Mouse (Mus musculus): ENCODE measurements at regions not wholly inside any gene's neighbourhood (a gene's known extent, or its start where the extent isn't known, plus 50 kb on each side); places are given as distances from the start of the nearest gene placed in this dataset.

DNA sequence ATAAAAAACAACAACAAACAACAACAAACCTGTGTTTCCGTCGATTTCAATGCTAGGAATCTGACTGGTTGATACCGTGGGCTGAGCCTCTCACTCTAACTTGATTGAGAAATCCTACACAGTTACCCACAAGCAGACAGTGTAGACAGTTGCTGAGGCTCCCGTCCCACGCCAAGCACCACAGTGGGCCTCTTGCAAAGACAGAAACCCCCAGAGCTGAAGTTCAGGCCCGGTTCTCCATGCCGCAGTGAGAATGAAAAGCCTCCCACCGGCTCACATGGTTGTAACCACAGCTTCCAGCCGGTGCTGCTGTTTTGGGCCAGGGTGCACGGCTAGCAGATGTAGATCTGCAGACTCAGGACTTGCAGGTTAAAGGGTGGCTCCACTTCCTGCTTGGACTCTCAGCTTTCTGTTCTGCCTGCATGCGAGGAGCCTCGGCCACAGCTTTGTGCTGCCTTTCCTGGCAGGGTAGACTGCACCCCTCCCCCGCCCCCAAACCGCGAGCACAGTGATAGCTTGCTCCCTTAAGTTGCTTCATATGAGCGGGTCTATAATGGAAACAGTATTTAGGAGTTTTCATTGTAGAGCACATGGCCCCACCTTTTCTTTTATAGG, 133.6 kb upstream of the Zfp64 start:
- H3K27me3 ChIP-seq (ENCODE audit: control insufficient read depth, insufficient read depth, low read length): no peaks in the 10 kb centered on the region
- no peak overlapping the region for H3K4me3 ChIP-seq (replicated peaks; ENCODE audit: low read length)
- H3K4me1 ChIP-seq (replicated peaks; ENCODE audit: control insufficient read depth, insufficient read depth, low read length): no peaks in the 10 kb centered on the region
- H3K9ac ChIP-seq: no peak overlapping the region
- H3K4me2 ChIP-seq (replicated peaks): no peak overlapping the region
- 0 out of 2 replicates have a peak, but pooled peaks cover 5% of the 10 kb centered on the region for H3K9me3 ChIP-seq (ENCODE audit: control insufficient read depth, low read length)
- WGBS: 74% methylated on average over 16 of the region's 16 CpGs
- ATAC-seq (ENCODE audit: low FRiP score): no peak
- no peaks in the 10 kb centered on the region for H3K36me3 ChIP-seq (replicated peaks; ENCODE audit: control insufficient read depth, insufficient read depth)
- H3K27ac ChIP-seq: no peak overlapping the region
- no peak for DNase-seq (ENCODE audit: low spot score)

DNA sequence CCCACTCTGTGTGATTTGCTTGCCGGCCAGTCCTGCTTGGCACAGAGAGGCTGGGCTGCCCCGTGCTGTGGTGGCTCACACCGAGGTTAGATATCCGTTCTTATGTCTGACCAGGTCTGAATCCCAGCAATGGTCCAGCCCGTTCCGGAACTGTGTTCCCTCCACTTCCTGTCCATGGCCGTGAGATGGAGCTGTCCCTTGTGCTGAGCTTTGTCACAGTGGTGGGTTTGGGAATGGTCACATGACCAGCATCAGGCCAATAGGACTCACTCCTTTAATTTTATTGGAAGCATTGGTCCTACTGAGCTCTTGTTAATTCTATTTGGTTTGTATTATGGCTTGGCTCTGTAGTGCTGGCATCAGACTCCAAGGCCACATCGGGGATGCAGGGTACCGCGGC, 132.9 kb upstream of the Zfp64 start:
- no peaks in the 10 kb centered on the region for H3K4me1 ChIP-seq (replicated peaks; ENCODE audit: control insufficient read depth, insufficient read depth, low read length)
- no peak overlapping the region for H3K4me2 ChIP-seq (replicated peaks)
- no peaks in the 10 kb centered on the region for H3K27me3 ChIP-seq (ENCODE audit: control insufficient read depth, insufficient read depth, low read length)
- H3K9me3 ChIP-seq (ENCODE audit: control insufficient read depth, low read length): 0 out of 2 replicates have a peak, but pooled peaks cover 5% of the 10 kb centered on the region
- H3K27ac ChIP-seq: no peak overlapping the region
- ATAC-seq (ENCODE audit: low FRiP score) (no peak), DNase-seq (ENCODE audit: low spot score) (no peak)
- no peak overlapping the region for H3K4me3 ChIP-seq (replicated peaks; ENCODE audit: low read length)
- H3K36me3 ChIP-seq (replicated peaks; ENCODE audit: control insufficient read depth, insufficient read depth): no peaks in the 10 kb centered on the region
- WGBS: 87% methylated on average over 10 of the region's 10 CpGs
- H3K9ac ChIP-seq: no peak overlapping the region

DNA sequence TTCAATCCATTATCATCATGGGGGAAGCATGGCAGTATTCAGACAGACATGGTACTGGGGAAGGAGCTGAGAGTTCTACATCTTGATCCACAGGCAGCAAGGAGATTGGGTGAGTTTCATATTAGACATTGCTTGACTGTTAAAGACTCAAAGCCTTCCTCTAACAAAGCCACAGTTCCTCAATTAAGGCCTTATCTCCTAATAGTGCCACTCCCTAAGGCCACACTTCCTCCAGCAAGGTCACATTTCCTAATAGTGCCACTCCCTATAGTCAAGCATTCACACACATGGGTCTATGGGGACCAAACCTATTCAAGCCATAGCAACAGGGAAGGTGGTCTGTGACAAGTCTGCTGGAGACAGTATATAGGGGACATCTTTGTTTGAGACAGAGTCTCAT, 115.9 kb upstream of the Zfp64 start:
- peaks cover 8% of the 10 kb centered on the region for H3K9me3 ChIP-seq (ENCODE audit: control insufficient read depth, low read length)
- no peak for ATAC-seq (ENCODE audit: low FRiP score)
- H3K27ac ChIP-seq: no peak overlapping the region
- no peaks in the 10 kb centered on the region for H3K36me3 ChIP-seq (replicated peaks; ENCODE audit: control insufficient read depth, insufficient read depth)
- no peaks in the 10 kb centered on the region for H3K27me3 ChIP-seq (ENCODE audit: control insufficient read depth, insufficient read depth, low read length)
- H3K4me1 ChIP-seq (replicated peaks; ENCODE audit: control insufficient read depth, insufficient read depth, low read length): no peaks in the 10 kb centered on the region
- H3K4me2 ChIP-seq (replicated peaks): no peak overlapping the region
- no peak overlapping the region for H3K4me3 ChIP-seq (replicated peaks; ENCODE audit: low read length)
- DNase-seq (ENCODE audit: low spot score): no peak
- no peak overlapping the region for H3K9ac ChIP-seq

DNA sequence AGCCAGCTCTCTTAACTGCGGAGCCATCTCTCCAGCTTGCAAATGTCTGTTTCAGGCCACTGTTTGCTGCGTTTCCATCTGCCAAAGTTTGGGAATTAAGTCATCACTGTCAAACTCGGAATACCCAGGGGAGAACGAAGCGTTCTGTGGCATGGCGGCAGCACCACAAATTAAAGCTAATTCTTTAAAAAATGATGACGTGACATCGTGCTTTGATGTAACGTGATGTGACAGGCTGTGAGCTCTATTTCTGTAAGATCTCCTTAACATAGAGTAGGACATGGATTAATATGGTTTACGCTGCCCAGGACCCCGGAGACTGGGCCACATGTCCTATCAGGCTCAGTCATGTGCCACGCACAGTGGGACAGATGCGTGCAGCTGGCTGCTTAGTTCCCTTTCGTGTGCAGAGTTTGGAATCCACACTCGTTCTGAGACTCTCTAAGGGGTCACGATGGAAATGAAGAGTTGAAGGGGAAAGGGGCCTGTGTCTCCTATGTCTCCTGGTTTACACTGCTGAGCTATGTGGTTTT, 109.8 kb upstream of the Zfp64 start:
- DNase-seq (ENCODE audit: low spot score) (no peak), ATAC-seq (ENCODE audit: low FRiP score) (no peak)
- Histone ChIP-seq H3K27me3 (ENCODE audit: control insufficient read depth, insufficient read depth, low read length) (no peaks in the 10 kb centered on the region), H3K27ac (no peak overlapping the region), H3K4me1 (replicated peaks; ENCODE audit: control insufficient read depth, insufficient read depth, low read length) (0 out of 2 replicates have a peak, but pooled peaks cover 6% of the 10 kb centered on the region), H3K9me3 (ENCODE audit: control insufficient read depth, low read length) (no peaks in the 10 kb centered on the region), H3K36me3 (replicated peaks; ENCODE audit: control insufficient read depth, insufficient read depth) (no peaks in the 10 kb centered on the region), H3K9ac (no peak overlapping the region), H3K4me2 (replicated peaks) (no peak overlapping the region), H3K4me3 (replicated peaks; ENCODE audit: low read length) (no peak overlapping the region)
- WGBS: 74% methylated on average over 16 of the region's 16 CpGs

DNA sequence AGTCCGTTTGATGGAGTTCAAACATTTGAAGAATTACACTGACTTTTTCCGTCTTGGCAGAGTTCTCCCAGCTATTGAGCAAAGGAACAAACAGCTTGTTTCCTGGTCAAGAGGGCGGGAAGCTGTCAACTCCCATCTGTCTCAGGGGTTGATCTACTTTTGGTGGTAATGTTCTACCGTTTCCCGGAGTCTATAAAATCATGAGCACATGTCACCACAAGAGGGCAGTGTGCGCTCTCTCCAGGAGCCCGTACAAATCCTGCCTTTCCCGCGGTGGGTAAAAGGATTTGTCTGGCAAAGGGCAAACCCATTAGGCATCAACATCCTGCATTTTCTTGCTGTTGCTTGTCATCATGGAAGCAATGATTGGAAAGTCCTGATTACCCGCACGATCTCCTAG, 106.1 kb upstream of the Zfp64 start:
- Histone ChIP-seq H3K9ac (0 out of 2 replicates have a peak overlapping the region, but pooled peaks have one; percentile 22), H3K4me1 (replicated peaks; ENCODE audit: control insufficient read depth, insufficient read depth, low read length) (0 out of 2 replicates have a peak, but pooled peaks cover 6% of the 10 kb centered on the region), H3K27ac (peak overlapping the region; percentile 59; the same call in 1 of the 2 replicates), H3K4me3 (replicated peaks; ENCODE audit: low read length) (no peak overlapping the region), H3K9me3 (ENCODE audit: control insufficient read depth, low read length) (peaks cover 7% of the 10 kb centered on the region; the same call in 1 of the 2 replicates), H3K27me3 (ENCODE audit: control insufficient read depth, insufficient read depth, low read length) (no peaks in the 10 kb centered on the region), H3K36me3 (replicated peaks; ENCODE audit: control insufficient read depth, insufficient read depth) (no peaks in the 10 kb centered on the region), H3K4me2 (replicated peaks) (no peak overlapping the region)
- WGBS: 7% methylated on average over 11 of the region's 11 CpGs
- no peak for ATAC-seq (ENCODE audit: low FRiP score)
- peak; percentile 95 for DNase-seq (ENCODE audit: low spot score)

DNA sequence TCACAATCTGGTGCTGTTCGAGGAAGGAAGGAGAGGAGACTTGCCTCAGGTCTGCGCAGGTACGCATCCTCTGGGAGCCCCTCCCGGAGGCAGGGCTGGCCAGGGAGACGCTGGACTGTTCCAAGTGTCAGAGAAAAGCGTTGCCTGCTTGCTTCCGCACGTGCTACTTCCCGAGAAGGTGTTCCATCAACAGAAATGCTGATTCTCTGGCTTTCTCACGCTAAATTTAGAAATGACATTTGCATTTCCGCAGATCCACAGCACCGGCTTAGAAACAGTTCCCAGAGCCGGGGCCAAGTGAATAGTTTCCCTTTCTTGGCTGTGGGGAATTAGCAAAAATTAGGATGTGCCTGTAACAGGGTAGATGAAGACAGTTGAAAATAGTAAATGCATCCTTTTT, 105.1 kb upstream of the Zfp64 start:
- ATAC-seq (ENCODE audit: low FRiP score): no peak
- no peaks in the 10 kb centered on the region for H3K27me3 ChIP-seq (ENCODE audit: control insufficient read depth, insufficient read depth, low read length)
- H3K9me3 ChIP-seq (ENCODE audit: control insufficient read depth, low read length): peaks cover 7% of the 10 kb centered on the region; the same call in 1 of the 2 replicates
- H3K4me3 ChIP-seq (replicated peaks; ENCODE audit: low read length): no peak overlapping the region
- no peak overlapping the region for H3K4me2 ChIP-seq (replicated peaks)
- H3K9ac ChIP-seq: no peak overlapping the region
- 59% methylated on average over 13 of the region's 13 CpGs for whole genome bisulfite sequencing
- H3K4me1 ChIP-seq (replicated peaks; ENCODE audit: control insufficient read depth, insufficient read depth, low read length): 0 out of 2 replicates have a peak, but pooled peaks cover 6% of the 10 kb centered on the region
- H3K36me3 ChIP-seq (replicated peaks; ENCODE audit: control insufficient read depth, insufficient read depth): no peaks in the 10 kb centered on the region
- H3K27ac ChIP-seq: no peak overlapping the region
- DNase-seq (ENCODE audit: low spot score): no peak

DNA sequence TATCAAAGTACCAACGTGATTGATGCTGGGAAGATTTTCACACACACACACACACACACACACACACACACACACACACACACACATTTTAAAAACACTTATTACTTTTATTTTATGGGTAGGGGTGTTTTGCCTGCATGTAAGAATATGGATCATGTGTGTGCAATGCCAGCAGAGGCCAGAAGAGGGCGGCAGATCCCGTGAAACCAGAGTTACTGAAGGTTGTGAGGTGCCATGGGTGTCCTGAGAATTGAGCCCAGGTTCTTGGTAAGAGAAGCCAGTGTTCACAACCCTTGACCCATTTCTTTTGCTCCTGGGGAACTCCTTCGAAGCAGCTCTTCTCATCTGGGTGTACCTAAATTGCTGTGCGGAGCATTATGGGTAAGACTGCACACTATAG, 102.4 kb upstream of the Zfp64 start:
- H3K27ac ChIP-seq: no peak overlapping the region
- no peak for DNase-seq (ENCODE audit: low spot score)
- H3K27me3 ChIP-seq (ENCODE audit: control insufficient read depth, insufficient read depth, low read length): no peaks in the 10 kb centered on the region
- no peak overlapping the region for H3K4me3 ChIP-seq (replicated peaks; ENCODE audit: low read length)
- no peak overlapping the region for H3K9ac ChIP-seq
- H3K9me3 ChIP-seq (ENCODE audit: control insufficient read depth, low read length): peaks cover 7% of the 10 kb centered on the region; the same call in 1 of the 2 replicates
- 78% methylated on average over 5 of the region's 5 CpGs for WGBS
- H3K4me2 ChIP-seq (replicated peaks): no peak overlapping the region
- no peak for ATAC-seq (ENCODE audit: low FRiP score)
- 0 out of 2 replicates have a peak, but pooled peaks cover 6% of the 10 kb centered on the region for H3K4me1 ChIP-seq (replicated peaks; ENCODE audit: control insufficient read depth, insufficient read depth, low read length)
- H3K36me3 ChIP-seq (replicated peaks; ENCODE audit: control insufficient read depth, insufficient read depth): no peaks in the 10 kb centered on the region

DNA sequence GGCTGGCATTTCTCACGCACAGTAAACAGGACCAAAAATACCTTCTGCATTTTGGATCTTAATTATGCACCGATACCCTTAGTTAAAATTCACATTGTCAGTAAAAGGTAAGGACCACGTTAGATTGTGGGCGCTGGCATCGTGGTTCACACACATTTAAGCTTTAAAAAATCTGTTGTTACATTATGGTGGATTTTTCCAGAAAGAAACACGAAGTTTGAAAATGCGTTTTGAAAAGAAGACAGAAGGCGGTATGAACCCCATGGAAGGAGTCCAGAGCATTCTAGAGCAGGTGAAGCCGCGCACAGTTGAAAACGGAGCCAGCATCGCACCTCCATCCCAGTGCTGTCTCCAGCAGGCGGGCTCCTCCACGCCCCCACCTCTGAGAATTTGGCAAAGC, 94.6 kb upstream of the Zfp64 start:
- DNase-seq (ENCODE audit: low spot score) (no peak), ATAC-seq (ENCODE audit: low FRiP score) (no peak)
- H3K9me3 ChIP-seq (ENCODE audit: control insufficient read depth, low read length): no peaks in the 10 kb centered on the region
- H3K4me3 ChIP-seq (replicated peaks; ENCODE audit: low read length): no peak overlapping the region
- no peak overlapping the region for H3K27ac ChIP-seq
- H3K4me1 ChIP-seq (replicated peaks; ENCODE audit: control insufficient read depth, insufficient read depth, low read length): no peaks in the 10 kb centered on the region
- H3K9ac ChIP-seq: no peak overlapping the region
- 93% methylated on average over 14 of the region's 14 CpGs for WGBS
- no peaks in the 10 kb centered on the region for H3K27me3 ChIP-seq (ENCODE audit: control insufficient read depth, insufficient read depth, low read length)
- no peak overlapping the region for H3K4me2 ChIP-seq (replicated peaks)
- no peaks in the 10 kb centered on the region for H3K36me3 ChIP-seq (replicated peaks; ENCODE audit: control insufficient read depth, insufficient read depth)

DNA sequence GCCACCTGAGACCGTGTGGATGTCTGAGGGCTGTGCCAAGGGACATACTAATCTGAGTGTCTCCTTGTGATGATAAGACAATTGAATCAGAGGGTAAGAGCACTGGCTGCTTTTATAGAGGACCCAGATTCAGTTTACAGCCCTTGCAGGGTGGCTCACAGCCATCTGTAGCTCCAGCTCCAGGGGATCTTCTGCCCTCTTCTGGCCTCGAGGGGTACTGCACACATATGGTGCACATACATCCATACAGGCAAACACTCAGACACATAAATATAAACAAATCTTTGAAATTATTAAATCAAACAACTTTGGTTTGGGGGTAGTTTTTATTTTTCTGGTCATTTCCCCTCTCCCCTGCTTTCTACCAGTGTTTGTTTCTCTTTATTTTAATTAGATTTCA, 86.4 kb upstream of the Zfp64 start:
- WGBS: 79% methylated on average over 2 of the region's 2 CpGs
- H3K9me3 ChIP-seq (ENCODE audit: control insufficient read depth, low read length): peaks cover 7% of the 10 kb centered on the region; the same call in 1 of the 2 replicates
- no peak overlapping the region for H3K27ac ChIP-seq
- H3K36me3 ChIP-seq (replicated peaks; ENCODE audit: control insufficient read depth, insufficient read depth): no peaks in the 10 kb centered on the region
- DNase-seq (ENCODE audit: low spot score): no peak
- H3K27me3 ChIP-seq (ENCODE audit: control insufficient read depth, insufficient read depth, low read length): no peaks in the 10 kb centered on the region
- no peak overlapping the region for H3K9ac ChIP-seq
- H3K4me2 ChIP-seq (replicated peaks): no peak overlapping the region
- peaks cover 7% of the 10 kb centered on the region for H3K4me1 ChIP-seq (replicated peaks; ENCODE audit: control insufficient read depth, insufficient read depth, low read length)
- ATAC-seq (ENCODE audit: low FRiP score): no peak
- no peak overlapping the region for H3K4me3 ChIP-seq (replicated peaks; ENCODE audit: low read length)

All from hindbrain, embryonic 14.5 days (tissue).